Mouse (Mus musculus) midbrain, embryonic 14.5 days (tissue): ENCODE data around the gene Gtf2ird1. TPM values are rescaled to one million over a fixed set of nuclear protein-coding genes. Genes with fewer than 3 reads are reported as not detected.

ENCODE experiments used
- ATAC-seq: fragments of 200-750 bp; cut with Nextera tagmentation; 2 replicates; pipeline ENCODE4 v1.8.0; 2017; ENCODE audit warnings: moderate number of reproducible peaks, moderate library complexity; ENCODE audit not compliant: low FRiP score, low TSS enrichment
- DNase-seq: peaks from one replicate; pipeline ENCODE4 v3.0.0-alpha.2; 2015
- H3K27ac ChIP-seq: fragments of 300-500 bp; sonication (generic); replicated peaks from 2 replicates; pipeline ENCODE4 v1.5.1; 2014; ENCODE audit warnings: mild to moderate bottlenecking, low read depth, low read length, moderate library complexity
- H3K27me3 ChIP-seq: fragments of 300-500 bp; sonication (generic); 2 replicates; pipeline ENCODE4 v1.6.1; 2014; ENCODE audit warnings: low read length, control low read depth, mixed read lengths; ENCODE audit not compliant: control insufficient read depth, insufficient read depth
- H3K36me3 ChIP-seq: fragments of 300-500 bp; sonication (generic); 2 replicates; pipeline ENCODE4 v1.6.1; 2014; ENCODE audit warnings: low read length, control low read depth; ENCODE audit not compliant: control insufficient read depth, insufficient read depth
- H3K4me1 ChIP-seq: fragments of 300-500 bp; sonication (generic); 2 replicates; pipeline ENCODE4 v1.6.1; 2014; ENCODE audit warnings: mild to moderate bottlenecking, antibody characterized with exemption, low read length, control low read depth; ENCODE audit not compliant: control insufficient read depth, insufficient read depth
- H3K4me2 ChIP-seq: fragments of 300-500 bp; sonication (generic); 2 replicates; pipeline ENCODE4 v1.6.1; 2014; ENCODE audit warnings: mild to moderate bottlenecking, low read length, moderate library complexity
- H3K4me3 ChIP-seq: fragments of 300-500 bp; sonication (generic); replicated peaks from 2 replicates; pipeline ENCODE4 v1.5.1; 2014; ENCODE audit warnings: low read depth, low read length
- H3K9ac ChIP-seq: fragments of 300-500 bp; sonication (generic); replicated peaks from 2 replicates; pipeline ENCODE4 v1.6.1; 2014; ENCODE audit warnings: mild to moderate bottlenecking, low read length, moderate library complexity
- H3K9me3 ChIP-seq: fragments of 300-500 bp; sonication (generic); 2 replicates; pipeline ENCODE4 v1.6.1; 2016; ENCODE audit warnings: low read length, control low read depth, mixed read lengths; ENCODE audit not compliant: control insufficient read depth
- WGBS: fragments of 180-500 bp; shearing (Covaris S2); extraction: QIAGEN DNeasy Blood & Tissue Kit; methylation state at CpG from one replicate; pipeline ENCODE4 v1.1.7; 2014; 5-methylcytosine and 5-hydroxymethylcytosine counted together
- polyA plus RNA-seq: library from polyadenylated mRNA; unstranded; fragments of >200 nt; fragmentation: Nextera tagmentation; extraction: Ambion mirVana; gene quantifications from 2 replicates; pipeline ENCODE4 v1.2.1, GENCODE M21; 2014

Gtf2ird1 gene
- polyA plus RNA-seq, 1 experiment from 2014 or later, result 75.1 TPM

GRCm38 (mm10) chr5:134492956-134493355, 36.4 kb upstream of the Gtf2ird1 start:
- Histone ChIP-seq H3K4me1 (no peaks in the 10 kb centered on the region), H3K9ac (no peak overlapping the region), H3K4me2 (no peak overlapping the region), H3K4me3 (no peak overlapping the region), H3K27ac (no peak overlapping the region), H3K36me3 (peaks cover 88% of the 10 kb centered on the region), H3K27me3 (no peaks in the 10 kb centered on the region), H3K9me3 (no peaks in the 10 kb centered on the region)
- WGBS, result over 99% methylated on average over 4 of the region's 4 CpGs
- DNase-seq (no peak), ATAC-seq (no peak)

- Histone ChIP-seq H3K4me2 (no peak overlapping the region), H3K4me1 (no peaks in the 10 kb centered on the region), H3K4me3 (no peak overlapping the region), H3K36me3 (peaks cover 77% of the 10 kb centered on the region), H3K9me3 (no peaks in the 10 kb centered on the region), H3K9ac (no peak overlapping the region), H3K27me3 (no peaks in the 10 kb centered on the region), H3K27ac (no peak overlapping the region)
- DNase-seq (peak; percentile 92), ATAC-seq (peak; percentile 12; the same call in 1 of the 2 replicates)
- 27% methylated on average over 18 of the region's 18 CpGs for WGBS
Observed at GRCm38 (mm10) chr5:134491712-134492417, 35.3 kb upstream of the Gtf2ird1 start.

GRCm38 (mm10) chr5:134491206-134491605, 34.7 kb upstream of the Gtf2ird1 start:
- no peaks in the 10 kb centered on the region for H3K4me1 ChIP-seq
- no peaks in the 10 kb centered on the region for H3K27me3 ChIP-seq
- DNase-seq (no peak), ATAC-seq (no peak)
- H3K27ac ChIP-seq, result no peak overlapping the region
- H3K9me3 ChIP-seq, result no peaks in the 10 kb centered on the region
- H3K4me3 ChIP-seq, result no peak overlapping the region
- H3K9ac ChIP-seq, result no peak overlapping the region
- 85% methylated on average over 2 of the region's 2 CpGs for WGBS
- peaks cover 71% of the 10 kb centered on the region for H3K36me3 ChIP-seq
- no peak overlapping the region for H3K4me2 ChIP-seq

- H3K4me1 ChIP-seq, result no peaks in the 10 kb centered on the region
- H3K36me3 ChIP-seq, result peaks cover 63% of the 10 kb centered on the region
- H3K4me2 ChIP-seq, result no peak overlapping the region
- ATAC-seq, result no peak
- 91% methylated on average over 12 of the region's 12 CpGs for WGBS
- H3K27ac ChIP-seq, result no peak overlapping the region
- H3K9me3 ChIP-seq, result no peaks in the 10 kb centered on the region
- no peaks in the 10 kb centered on the region for H3K27me3 ChIP-seq
- H3K9ac ChIP-seq, result no peak overlapping the region
- DNase-seq, result no peak
- no peak overlapping the region for H3K4me3 ChIP-seq
Observed at GRCm38 (mm10) chr5:134490465-134490864, 33.9 kb upstream of the Gtf2ird1 start.

- H3K27ac ChIP-seq, result no peak overlapping the region
- H3K9ac ChIP-seq, result no peak overlapping the region
- no peak for ATAC-seq
- no peaks in the 10 kb centered on the region for H3K9me3 ChIP-seq
- 26% methylated on average over 9 of the region's 9 CpGs for WGBS
- peak; percentile 67 for DNase-seq
- no peak overlapping the region for H3K4me2 ChIP-seq
- H3K4me1 ChIP-seq, result no peaks in the 10 kb centered on the region
- H3K36me3 ChIP-seq, result peaks cover 57% of the 10 kb centered on the region
- no peaks in the 10 kb centered on the region for H3K27me3 ChIP-seq
- H3K4me3 ChIP-seq, result no peak overlapping the region
Observed at GRCm38 (mm10) chr5:134489583-134489982, 33.1 kb upstream of the Gtf2ird1 start.

GRCm38 (mm10) chr5:134488596-134488995, 32.1 kb upstream of the Gtf2ird1 start:
- DNase-seq, result no peak
- H3K4me3 ChIP-seq, result no peak overlapping the region
- H3K9ac ChIP-seq, result no peak overlapping the region
- H3K4me2 ChIP-seq, result no peak overlapping the region
- H3K4me1 ChIP-seq, result no peaks in the 10 kb centered on the region
- no peak overlapping the region for H3K27ac ChIP-seq
- peaks cover 47% of the 10 kb centered on the region for H3K36me3 ChIP-seq
- ATAC-seq, result no peak
- no peaks in the 10 kb centered on the region for H3K27me3 ChIP-seq
- WGBS, result 93% methylated on average over 4 of the region's 4 CpGs
- H3K9me3 ChIP-seq, result no peaks in the 10 kb centered on the region

GRCm38 (mm10) chr5:134488042-134488441, 31.5 kb upstream of the Gtf2ird1 start:
- ATAC-seq, result no peak
- Histone ChIP-seq H3K4me1 (no peaks in the 10 kb centered on the region), H3K4me3 (no peak overlapping the region), H3K36me3 (peaks cover 41% of the 10 kb centered on the region), H3K4me2 (no peak overlapping the region), H3K27ac (no peak overlapping the region), H3K27me3 (no peaks in the 10 kb centered on the region), H3K9ac (no peak overlapping the region), H3K9me3 (no peaks in the 10 kb centered on the region)
- DNase-seq, result no peak
- 81% methylated on average over 10 of the region's 10 CpGs for WGBS

- Histone ChIP-seq H3K27ac (no peak overlapping the region), H3K27me3 (no peaks in the 10 kb centered on the region), H3K36me3 (peaks cover 24% of the 10 kb centered on the region), H3K9ac (no peak overlapping the region), H3K4me2 (no peak overlapping the region), H3K4me3 (no peak overlapping the region), H3K4me1 (no peaks in the 10 kb centered on the region), H3K9me3 (no peaks in the 10 kb centered on the region)
- WGBS, result 60% methylated on average over 13 of the region's 13 CpGs
- ATAC-seq (peak; percentile 46; the same call in 1 of the 2 replicates), DNase-seq (peak; percentile 94)
Observed at GRCm38 (mm10) chr5:134485900-134486665, 29.6 kb upstream of the Gtf2ird1 start.
